In genomic region chr4:84269845-84270244, GRCm38 (mm10) we compare ENCODE assay signal across 27 mouse cellular contexts.
"Had no signal": no experiment of that assay in that cellular context is flagged by ENCODE, and none has a peak within 500 bp of the region (broad histone marks: within the 10 kb centered on the region; RNA-seq: fewer than 3 reads in every experiment).

No protein-coding gene starts in this region.

- DNase-seq: cerebellum, adult 2 months; cerebellum, adult 8-10 months; cerebellum, adult 9-10 months; cerebellum, adult 9-11 months; cerebellum, postnatal 10 days; cerebellum, postnatal 14 days; cerebellum, postnatal 25 days; cerebellum, postnatal 36 days; embryo, embryonic 11 days; forebrain, postnatal 0 days; gastrocnemius, adult 2 months; gastrocnemius, postnatal 10 days; gastrocnemius, postnatal 14 days; gastrocnemius, postnatal 25 days; gastrocnemius, postnatal 36 days; heart, adult 18-20 months had no signal

- H3K4me1 ChIP-seq: embryonic facial prominence, embryonic 12.5 days had no signal

- H3K9ac ChIP-seq: embryonic facial prominence, embryonic 12.5 days; embryonic facial prominence, embryonic 13.5 days; embryonic facial prominence, embryonic 15.5 days; forebrain, embryonic 12.5 days; forebrain, embryonic 13.5 days; forebrain, embryonic 15.5 days; forebrain, postnatal 0 days had no signal

- H3K4me2 ChIP-seq: embryonic facial prominence, embryonic 12.5 days; embryonic facial prominence, embryonic 13.5 days; embryonic facial prominence, embryonic 15.5 days; forebrain, embryonic 12.5 days; forebrain, embryonic 13.5 days; forebrain, embryonic 15.5 days had no signal

- H3K27me3 ChIP-seq: embryonic facial prominence, embryonic 12.5 days; embryonic facial prominence, embryonic 13.5 days; embryonic facial prominence, embryonic 15.5 days; forebrain, embryonic 15.5 days had no signal

- ATAC-seq: forebrain, embryonic 13.5 days; forebrain, embryonic 14.5 days; forebrain, embryonic 15.5 days; forebrain, embryonic 16.5 days; forebrain, postnatal 0 days had no signal

- H3K9me3 ChIP-seq: embryonic facial prominence, embryonic 10.5 days; embryonic facial prominence, embryonic 12.5 days; embryonic facial prominence, embryonic 13.5 days; embryonic facial prominence, embryonic 15.5 days; forebrain, embryonic 10.5 days; forebrain, embryonic 12.5 days; forebrain, embryonic 13.5 days; forebrain, embryonic 15.5 days had no signal

- H3K27ac ChIP-seq: embryonic facial prominence, embryonic 10.5 days; embryonic facial prominence, embryonic 12.5 days; embryonic facial prominence, embryonic 13.5 days; embryonic facial prominence, embryonic 15.5 days; forebrain, embryonic 10.5 days; forebrain, embryonic 12.5 days; forebrain, embryonic 13.5 days; forebrain, embryonic 15.5 days; gastrocnemius, adult 2 months had no signal

- H3K4me3 ChIP-seq: embryonic facial prominence, embryonic 10.5 days; embryonic facial prominence, embryonic 12.5 days; embryonic facial prominence, embryonic 13.5 days; embryonic facial prominence, embryonic 15.5 days; erythroblast, embryonic 14.5 days; forebrain, embryonic 10.5 days; forebrain, embryonic 12.5 days; forebrain, embryonic 13.5 days; forebrain, embryonic 15.5 days; gastrocnemius, adult 2 months had no signal

- H3K36me3 ChIP-seq: embryonic facial prominence, embryonic 10.5 days; embryonic facial prominence, embryonic 13.5 days; embryonic facial prominence, embryonic 15.5 days; forebrain, embryonic 10.5 days; forebrain, embryonic 12.5 days; forebrain, embryonic 15.5 days had no signal
